Mouse (Mus musculus): ENCODE results near the gene Gm15217.

- TF ChIP-seq CHD2 (IDR thresholded peaks at IDR 0.05; ENCODE audit: low read depth, low read length): no peak
- TF ChIP-seq MAFK (IDR thresholded peaks at IDR 0.05; ENCODE audit: insufficient read depth, low read depth, low read length): no peak
- TF ChIP-seq ZC3H11A (IDR thresholded peaks at IDR 0.05; ENCODE audit: borderline replicate concordance, low read depth, low read length): no peak
- TF ChIP-seq ZNF384 (IDR thresholded peaks at IDR 0.05; ENCODE audit: low read depth, low read length): no peak
- TF ChIP-seq HCFC1 (IDR thresholded peaks at IDR 0.05; ENCODE audit: borderline replicate concordance, insufficient read depth, low read length): no peak
Observed at GRCm38 (mm10) chr14:46388636-46389035, 9.4 kb downstream of the Gm15217 start.
